7 mouse cellular contexts compared by ENCODE assay signal in genomic region chr17:84511682-84512515, GRCm38 (mm10). TPM values are rescaled to one million over a fixed set of nuclear protein-coding genes. Genes with fewer than 3 reads are reported as not detected.
DNase-seq lines count a peak whose midpoint lies in the region; ATAC-seq lines count a peak whose summit lies in the region.

TSS of gene Plekhh2 (plus strand) at chr17:84511895.

- peak within 1 kb of the TSS; percentile 80 for H3K4me3 ChIP-seq in intestine, embryonic 16.5 days (ENCODE audit: low read length)

- H3K36me3 ChIP-seq in intestine, embryonic 16.5 days (ENCODE audit: control insufficient read depth, insufficient read depth, low read length): no peaks in the 10 kb centered on the region

- under 1% methylated on average over 79 of the region's 79 CpGs for whole genome bisulfite sequencing in intestine, embryonic 16.5 days

- H3K4me2 ChIP-seq in intestine, embryonic 16.5 days (ENCODE audit: low read depth, low read length): peak within 1 kb of the TSS; percentile 94

- peak; percentile 75 for ATAC-seq in granulocyte monocyte progenitor cell, adult 5-6 weeks (replicated peaks; ENCODE audit: poor library complexity, severe bottlenecking)
- peak; percentile 92 for ATAC-seq in intestine, embryonic 16.5 days
- peak; percentile 64 for ATAC-seq in megakaryocyte-erythroid progenitor cell, adult 5-6 weeks (replicated peaks; ENCODE audit: low FRiP score, low TSS enrichment, poor library complexity, severe bottlenecking)

- DNase-seq in adrenal gland, postnatal 25 days: peak; percentile 87
- DNase-seq in embryo, embryonic 11.5 days (ENCODE audit: low read depth, low spot score): peak; percentile 63
- DNase-seq in left cerebral cortex, postnatal 36 days (ENCODE audit: low spot score in 2 of 2): peak; percentile 75 to 79
- DNase-seq in right cerebral cortex, postnatal 4 days: peak; percentile 81

- peak within 1 kb of the TSS; percentile 82 for H3K27ac ChIP-seq in intestine, embryonic 16.5 days (ENCODE audit: low read length)

- H3K9me3 ChIP-seq in intestine, embryonic 16.5 days (ENCODE audit: control insufficient read depth, low read length): no peaks in the 10 kb centered on the region

- peaks cover 22% of the 10 kb centered on the region for H3K4me1 ChIP-seq in intestine, embryonic 16.5 days (ENCODE audit: control insufficient read depth, insufficient read depth, low read length)

- intact Hi-C loops in left cerebral cortex, postnatal 36 days (cut with DNase I): no loop called here

- H3K9ac ChIP-seq in intestine, embryonic 16.5 days (ENCODE audit: low read depth, low read length): peak within 1 kb of the TSS; percentile 88

- H3K27me3 ChIP-seq in intestine, embryonic 16.5 days (replicated peaks; ENCODE audit: control insufficient read depth, insufficient read depth, low read length): no peaks in the 10 kb centered on the region

RNA-seq across cellular contexts. Expression of gene Plekhh2, which starts in this region (rescaled TPM):
- 7.4 TPM in 2 replicates for total RNA-seq in adrenal gland, postnatal 25 days (2021)
- 0.32 and 0.43 TPM in 2 replicates for total RNA-seq in granulocyte monocyte progenitor cell, adult 5-6 weeks (2014; fragmentation: Nextera tagmentation)
- 0.43 TPM in 1 of 2 replicates, not detected in the other for total RNA-seq in granulocyte monocyte progenitor cell, adult 5-6 weeks (2017)
- 6.1 and 6.5 TPM in 2 replicates for polyA plus RNA-seq in intestine, embryonic 16.5 days (2015; fragmentation: Nextera tagmentation; extraction: Ambion mirVana)
- total RNA-seq in left cerebral cortex, postnatal 36 days (2021): 1 to 10 TPM; 4.6 to 6.5 TPM
- not detected in 2 replicates for total RNA-seq in megakaryocyte-erythroid progenitor cell, adult 5-6 weeks (2014; fragmentation: Nextera tagmentation)
- not detected in 2 replicates for total RNA-seq in megakaryocyte-erythroid progenitor cell, adult 5-6 weeks (2017)

Comparison
In these comparisons a context has a peak if more than half of its experiments do, and no peak if none do; other contexts are left out.
1. Peak in every context shown above with its lines: DNase-seq, ATAC-seq, H3K4me3 ChIP-seq and H3K27ac ChIP-seq.
2. Peak in ATAC-seq in granulocyte monocyte progenitor cell, adult 5-6 weeks; RNA of the gene not detected or under 1 TPM.
3. Peak in ATAC-seq in megakaryocyte-erythroid progenitor cell, adult 5-6 weeks; RNA of the gene not detected or under 1 TPM.